Mouse (Mus musculus) intestine, embryonic 16.5 days (tissue): ENCODE data around the gene Rfc1. TPM values are rescaled to one million over a fixed set of nuclear protein-coding genes. Genes with fewer than 3 reads are reported as not detected.

Experiments used
- ATAC-seq: fragments of 200-750 bp; cut with Nextera tagmentation; 2 replicates; pipeline ENCODE4 v1.8.0; 2017; ENCODE audit warnings: moderate TSS enrichment, moderate library complexity
- H3K27ac ChIP-seq: fragments of 300-500 bp; sonication (generic); 2 replicates; pipeline ENCODE4 v1.5.1; 2014; ENCODE audit warnings: mild to moderate bottlenecking, low read length
- H3K27me3 ChIP-seq: fragments of 300-500 bp; sonication (generic); replicated peaks from 2 replicates; pipeline ENCODE4 v1.6.1; 2014; ENCODE audit warnings: low read length, control low read depth, mixed read lengths; ENCODE audit not compliant: control insufficient read depth, insufficient read depth
- H3K36me3 ChIP-seq: fragments of 300-500 bp; sonication (generic); 2 replicates; pipeline ENCODE4 v1.6.1; 2014; ENCODE audit warnings: low read length, control low read depth; ENCODE audit not compliant: control insufficient read depth, insufficient read depth
- H3K4me1 ChIP-seq: fragments of 300-500 bp; sonication (generic); 2 replicates; pipeline ENCODE4 v1.6.1; 2014; ENCODE audit warnings: low read length, control low read depth, mixed read lengths; ENCODE audit not compliant: control insufficient read depth, insufficient read depth
- H3K4me2 ChIP-seq: fragments of 300-500 bp; sonication (generic); 2 replicates; pipeline ENCODE4 v1.6.1; 2014; ENCODE audit warnings: low read depth, low read length, control low read depth
- H3K4me3 ChIP-seq: fragments of 300-500 bp; sonication (generic); 2 replicates; pipeline ENCODE4 v1.5.1; 2014; ENCODE audit warnings: mild to moderate bottlenecking, low read length
- H3K9ac ChIP-seq: fragments of 300-500 bp; sonication (generic); 2 replicates; pipeline ENCODE4 v1.6.1; 2014; ENCODE audit warnings: low read depth, low read length
- H3K9me3 ChIP-seq: fragments of 300-500 bp; sonication (generic); 2 replicates; pipeline ENCODE4 v1.6.1; 2016; ENCODE audit warnings: low read length, control low read depth; ENCODE audit not compliant: control insufficient read depth
- WGBS: fragments of 180-500 bp; shearing (Covaris S2); extraction: QIAGEN DNeasy Blood & Tissue Kit; methylation state at CpG from one replicate; pipeline ENCODE4 v1.1.7; 2014; 5-methylcytosine and 5-hydroxymethylcytosine counted together
- polyA plus RNA-seq: library from polyadenylated mRNA; unstranded; fragments of >200 nt; fragmentation: Nextera tagmentation; extraction: Ambion mirVana; gene quantifications from 2 replicates; pipeline ENCODE4 v1.2.1, GENCODE M21; 2015

The Rfc1 gene
- polyA plus RNA-seq, 1 experiment from 2014 or later: 63.4 TPM

DNA sequence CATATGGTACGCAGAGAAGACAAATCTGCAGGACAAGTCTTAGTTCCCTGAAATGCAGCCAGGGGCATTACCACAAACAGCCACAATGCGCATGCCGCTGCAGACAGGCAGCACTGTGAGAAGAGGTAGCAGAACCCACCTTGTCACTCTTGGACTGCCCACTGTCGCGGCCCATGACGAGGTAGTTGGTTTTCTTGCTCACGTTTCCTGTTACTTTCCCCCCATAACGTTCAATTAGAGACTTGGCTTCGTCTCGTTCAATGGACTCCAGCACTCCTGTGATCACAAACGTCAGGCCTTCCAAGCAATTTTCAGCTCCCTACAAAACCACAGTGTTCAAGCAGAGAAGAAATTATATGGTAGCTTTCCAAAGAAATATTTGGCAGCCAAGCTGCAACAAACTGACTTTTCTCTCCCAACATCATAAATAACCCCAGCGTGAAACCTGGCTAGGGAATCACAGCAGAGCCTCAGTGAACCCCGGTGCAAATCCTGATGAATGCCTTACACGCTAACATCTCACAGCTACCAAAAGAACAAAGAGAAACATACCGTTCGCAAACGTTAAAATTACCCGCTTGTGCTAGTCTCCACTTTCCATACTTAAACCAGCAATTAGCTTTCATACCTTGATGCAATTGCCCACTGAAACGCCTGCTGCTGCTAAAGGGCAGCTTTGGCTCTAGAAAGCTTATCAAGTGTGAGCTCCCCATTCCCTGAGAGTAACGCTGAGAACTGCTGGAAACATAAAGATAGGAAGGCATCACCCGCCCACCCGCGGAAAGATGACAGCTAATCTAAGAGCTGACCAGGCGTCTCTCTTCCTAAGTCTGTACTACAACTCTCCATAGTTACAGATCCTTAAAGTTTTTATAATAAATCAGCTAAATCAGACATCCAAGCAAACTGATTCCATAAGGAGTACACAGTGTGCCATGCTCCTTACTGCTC lies 47.4 kb downstream of the Rfc1 start:
- 89% methylated on average over 24 of the region's 24 CpGs for WGBS
- Histone ChIP-seq H3K27me3 (no peaks in the 10 kb centered on the region), H3K4me1 (no peaks in the 10 kb centered on the region), H3K36me3 (peaks cover 13% of the 10 kb centered on the region), H3K27ac (no peak overlapping the region), H3K9ac (no peak overlapping the region), H3K4me3 (no peak overlapping the region), H3K9me3 (no peaks in the 10 kb centered on the region), H3K4me2 (no peak overlapping the region)
- ATAC-seq: no peak

- no peak overlapping the region for H3K4me3 ChIP-seq
- no peak for ATAC-seq
- no peak overlapping the region for H3K9ac ChIP-seq
- H3K27ac ChIP-seq: no peak overlapping the region
- no peaks in the 10 kb centered on the region for H3K9me3 ChIP-seq
- no peaks in the 10 kb centered on the region for H3K4me1 ChIP-seq
- 97% methylated on average over 3 of the region's 3 CpGs for WGBS
- H3K4me2 ChIP-seq: no peak overlapping the region
- peaks cover 14% of the 10 kb centered on the region for H3K36me3 ChIP-seq
- H3K27me3 ChIP-seq: no peaks in the 10 kb centered on the region
Observed at GRCm38 (mm10) chr5:65284171-65284570, 51.3 kb downstream of the Rfc1 start.

DNA sequence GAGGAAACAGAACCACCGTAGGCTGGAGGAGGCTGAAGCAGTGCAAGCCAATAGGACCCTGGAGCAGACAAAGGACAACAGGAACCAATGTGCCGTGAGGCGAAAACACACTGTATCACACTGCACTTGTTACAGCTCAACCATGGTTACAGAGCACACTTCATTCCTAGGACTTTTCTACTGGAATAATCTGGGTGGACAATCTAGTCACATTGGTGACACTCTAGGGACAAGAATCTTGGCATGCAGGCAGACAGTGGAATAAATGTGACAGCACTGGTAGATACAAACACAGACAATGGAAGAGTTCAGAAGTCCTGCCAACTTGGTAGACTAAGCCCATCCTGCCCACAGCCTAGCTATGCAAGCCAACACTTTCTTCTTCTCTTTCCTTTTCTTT lies 54.3 kb downstream of the Rfc1 start:
- Histone ChIP-seq H3K4me1 (no peaks in the 10 kb centered on the region), H3K4me2 (no peak overlapping the region), H3K4me3 (no peak overlapping the region), H3K27ac (no peak overlapping the region), H3K27me3 (no peaks in the 10 kb centered on the region), H3K9ac (no peak overlapping the region), H3K9me3 (no peaks in the 10 kb centered on the region), H3K36me3 (peaks cover 21% of the 10 kb centered on the region)
- 92% methylated on average over 3 of the region's 3 CpGs for WGBS
- no peak for ATAC-seq

DNA sequence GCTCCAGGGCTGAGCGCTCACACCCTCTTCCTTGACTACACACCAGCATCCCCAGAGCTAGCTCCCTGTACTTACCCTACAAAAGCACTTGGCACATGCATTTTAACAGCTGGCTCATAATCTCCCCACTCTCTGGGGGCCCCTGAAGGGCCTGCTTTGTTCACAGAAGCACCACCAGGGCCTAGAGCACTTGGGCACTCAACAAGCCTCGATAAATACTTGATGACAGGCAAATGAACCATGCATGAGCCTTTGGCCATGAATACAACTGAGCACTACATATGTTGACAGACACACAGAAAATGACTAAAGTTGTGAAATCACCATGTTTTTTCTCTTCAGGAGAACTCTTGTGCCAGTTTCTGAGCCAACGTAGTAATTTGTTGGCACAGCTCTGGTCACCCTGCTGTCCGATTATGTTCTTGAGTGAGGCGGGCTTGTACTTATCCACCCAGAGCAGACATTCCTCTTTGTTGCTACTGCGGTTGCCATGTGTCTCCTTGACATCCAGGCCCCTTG lies 56.3 kb downstream of the Rfc1 start:
- peaks cover 15% of the 10 kb centered on the region for H3K36me3 ChIP-seq
- ATAC-seq: no peak
- H3K27ac ChIP-seq: no peak overlapping the region
- no peak overlapping the region for H3K4me3 ChIP-seq
- no peak overlapping the region for H3K9ac ChIP-seq
- H3K4me2 ChIP-seq: no peak overlapping the region
- 93% methylated on average over 6 of the region's 6 CpGs for WGBS
- no peaks in the 10 kb centered on the region for H3K9me3 ChIP-seq
- no peaks in the 10 kb centered on the region for H3K4me1 ChIP-seq
- H3K27me3 ChIP-seq: no peaks in the 10 kb centered on the region

GRCm38 (mm10) chr5:65273966-65274365 lies 61.5 kb downstream of the Rfc1 start:
- H3K4me2 ChIP-seq: no peak overlapping the region
- H3K4me1 ChIP-seq: no peaks in the 10 kb centered on the region
- 78% methylated on average over 3 of the region's 3 CpGs for WGBS
- H3K36me3 ChIP-seq: peaks cover 12% of the 10 kb centered on the region; the same call in 1 of the 2 replicates
- H3K9ac ChIP-seq: no peak overlapping the region
- H3K27ac ChIP-seq: no peak overlapping the region
- no peaks in the 10 kb centered on the region for H3K27me3 ChIP-seq
- H3K4me3 ChIP-seq: no peak overlapping the region
- no peaks in the 10 kb centered on the region for H3K9me3 ChIP-seq
- ATAC-seq: no peak

GRCm38 (mm10) chr5:65257910-65258505 lies 77.5 kb downstream of the Rfc1 start:
- Histone ChIP-seq H3K4me1 (no peaks in the 10 kb centered on the region), H3K27ac (no peak overlapping the region), H3K4me2 (no peak overlapping the region), H3K9me3 (no peaks in the 10 kb centered on the region), H3K27me3 (no peaks in the 10 kb centered on the region), H3K36me3 (0 out of 2 replicates have a peak, but pooled peaks cover 2% of the 10 kb centered on the region), H3K4me3 (no peak overlapping the region), H3K9ac (no peak overlapping the region)
- 91% methylated on average over 14 of the region's 14 CpGs for WGBS
- ATAC-seq: no peak

DNA sequence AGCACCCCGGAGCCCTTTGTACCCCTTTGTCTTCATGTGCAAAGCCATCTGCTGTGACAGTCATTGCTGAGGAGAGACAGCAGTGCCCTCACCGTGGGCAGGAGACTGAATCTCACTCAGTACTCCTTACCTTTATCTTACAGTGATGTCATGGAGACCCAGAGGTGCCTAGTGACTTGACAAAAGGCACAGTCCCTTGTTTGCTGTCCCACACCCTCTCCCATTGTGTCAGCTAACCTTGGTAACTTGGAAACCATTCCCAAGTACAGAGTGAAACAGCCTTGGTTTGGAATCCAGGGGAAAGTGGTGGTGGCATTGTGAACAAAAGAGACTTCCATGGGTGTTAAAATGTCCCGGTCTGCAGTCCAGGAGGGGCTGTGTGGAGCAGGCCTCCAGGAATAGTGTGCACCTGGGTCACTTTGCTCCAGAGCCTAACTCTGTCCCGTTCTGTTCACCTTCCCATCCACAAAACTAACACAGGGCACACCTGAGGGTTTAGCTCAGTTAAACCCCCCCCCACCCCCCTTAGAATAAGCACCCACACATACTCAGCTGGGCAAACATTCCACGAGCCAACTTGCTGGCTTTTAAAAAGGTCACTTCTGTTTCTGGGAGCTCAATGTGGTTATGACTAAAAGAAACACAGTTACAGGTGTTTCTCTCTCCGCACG lies 85.2 kb downstream of the Rfc1 start:
- 68% methylated on average over 7 of the region's 7 CpGs for WGBS
- no peaks in the 10 kb centered on the region for H3K36me3 ChIP-seq
- H3K9me3 ChIP-seq: no peaks in the 10 kb centered on the region
- H3K27ac ChIP-seq: no peak overlapping the region
- no peaks in the 10 kb centered on the region for H3K4me1 ChIP-seq
- H3K27me3 ChIP-seq: no peaks in the 10 kb centered on the region
- H3K4me2 ChIP-seq: no peak overlapping the region
- H3K9ac ChIP-seq: no peak overlapping the region
- no peak for ATAC-seq
- no peak overlapping the region for H3K4me3 ChIP-seq

- H3K27ac ChIP-seq: no peak overlapping the region
- H3K9me3 ChIP-seq: no peaks in the 10 kb centered on the region
- H3K27me3 ChIP-seq: no peaks in the 10 kb centered on the region
- no peaks in the 10 kb centered on the region for H3K4me1 ChIP-seq
- 84% methylated on average over 3 of the region's 3 CpGs for whole genome bisulfite sequencing
- H3K9ac ChIP-seq: no peak overlapping the region
- no peak for ATAC-seq
- H3K36me3 ChIP-seq: no peaks in the 10 kb centered on the region
- no peak overlapping the region for H3K4me3 ChIP-seq
- no peak overlapping the region for H3K4me2 ChIP-seq
Observed at GRCm38 (mm10) chr5:65247296-65247695, 88.2 kb downstream of the Rfc1 start.

- H3K9ac ChIP-seq: no peak overlapping the region
- no peak overlapping the region for H3K4me2 ChIP-seq
- H3K9me3 ChIP-seq: no peaks in the 10 kb centered on the region
- no peaks in the 10 kb centered on the region for H3K4me1 ChIP-seq
- H3K36me3 ChIP-seq: no peaks in the 10 kb centered on the region
- H3K4me3 ChIP-seq: no peak overlapping the region
- no peak for ATAC-seq
- H3K27me3 ChIP-seq: no peaks in the 10 kb centered on the region
- WGBS: 46% methylated on average over 5 of the region's 5 CpGs
- no peak overlapping the region for H3K27ac ChIP-seq
Observed at GRCm38 (mm10) chr5:65242740-65243139, 92.7 kb downstream of the Rfc1 start.
